Mouse (Mus musculus) urinary bladder, postnatal 4 days (tissue): ENCODE measurements around the gene Rpl11.
A peak's percentile ranks its signal among the peaks of the same experiment; 100 is the strongest.

Source experiments
- DNase-seq, 2 experiments: peaks; one replicate each; pipeline ENCODE4 v3.0.0; 2021 to 2022; ENCODE audit warnings: low spot score in 2 of 2

Rpl11 gene

DNA sequence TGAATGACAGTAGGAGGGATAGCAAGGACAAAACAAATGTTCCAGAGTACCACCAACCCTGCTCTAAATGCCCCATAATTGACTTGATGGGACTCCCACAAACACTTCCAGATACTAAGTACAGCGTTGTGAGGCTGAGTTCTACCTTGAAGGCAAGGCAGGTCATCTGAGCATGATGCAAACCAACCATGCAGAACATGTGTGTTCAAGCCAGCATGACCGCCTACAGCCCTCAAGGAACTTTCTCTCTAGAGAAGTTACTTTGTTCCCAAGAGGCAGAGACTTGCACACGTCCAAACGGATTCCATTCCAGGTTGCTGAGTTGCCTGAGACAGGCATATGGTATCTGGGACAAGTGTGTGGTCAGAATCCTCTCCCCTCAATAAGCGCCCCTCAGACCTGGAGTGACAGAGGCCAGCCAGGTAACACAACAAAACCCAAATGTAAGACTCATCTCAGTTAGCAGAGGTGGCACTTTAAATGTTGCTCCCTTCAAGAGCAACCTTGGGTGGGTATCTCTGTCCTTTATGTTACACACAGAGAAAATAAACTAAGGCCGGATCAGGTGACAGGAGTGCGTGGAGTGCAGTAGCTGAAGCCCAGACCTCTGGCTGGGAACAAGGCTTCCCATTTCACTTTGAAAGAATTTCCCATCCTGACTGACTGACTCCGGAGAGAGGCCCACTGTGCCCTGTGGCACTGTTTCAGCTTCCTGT, 25.7 kb downstream of the Rpl11 start:
- DNase-seq, result no peak

- no peak for DNase-seq
These were observed 27.9 kb downstream of the Rpl11 start for GRCm38 (mm10) chr4:136025350-136025749.

GRCm38 (mm10) chr4:136022924-136023323, 30.3 kb downstream of the Rpl11 start:
- DNase-seq, result no peak

GRCm38 (mm10) chr4:136021549-136022047, 31.6 kb downstream of the Rpl11 start, which contains the start of gene Eloa:
Gene Eloa, minus strand, starts transcription at chr4:136021763.
- DNase-seq, result peak; percentile 99 to 100

DNA sequence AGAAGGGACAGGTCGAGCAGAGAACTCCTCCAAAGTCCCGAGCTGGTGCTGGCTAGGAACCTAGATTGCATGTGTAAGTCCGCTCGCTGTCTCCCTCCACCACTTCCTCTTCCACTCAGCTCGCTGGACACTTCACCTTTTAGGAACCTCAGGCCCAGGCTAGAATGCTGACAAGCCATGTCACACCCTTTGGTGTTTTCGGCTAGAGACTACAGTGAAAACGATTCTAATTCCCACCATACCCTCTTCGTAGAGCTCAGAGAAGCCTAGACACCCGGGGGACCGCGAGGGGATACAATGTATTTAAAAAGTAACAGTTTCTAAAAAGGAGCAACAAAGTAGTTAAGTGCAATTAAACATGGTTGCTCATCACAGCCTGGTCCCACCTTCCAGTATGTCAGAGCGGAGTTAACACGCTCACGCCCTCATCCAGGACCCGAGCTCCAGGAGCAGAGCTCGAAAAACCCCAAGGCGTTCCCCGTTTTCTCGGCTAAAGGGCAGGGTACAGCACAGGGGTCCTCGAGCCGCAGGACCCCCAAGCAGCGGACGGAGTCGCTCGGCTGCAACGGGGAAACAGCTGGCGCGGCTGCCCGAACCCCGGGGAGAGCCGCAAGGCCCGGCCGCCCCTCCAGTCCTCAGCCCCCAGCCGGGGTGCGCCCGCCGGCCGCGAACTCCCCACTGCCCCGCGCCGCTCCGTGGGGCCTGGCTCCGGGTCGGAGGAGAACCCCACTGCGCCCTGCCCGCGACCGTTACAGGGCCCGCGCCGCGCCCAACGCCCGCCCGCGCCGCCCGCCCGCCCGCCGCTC, 32.3 kb downstream of the Rpl11 start:
- no peak for DNase-seq

DNA sequence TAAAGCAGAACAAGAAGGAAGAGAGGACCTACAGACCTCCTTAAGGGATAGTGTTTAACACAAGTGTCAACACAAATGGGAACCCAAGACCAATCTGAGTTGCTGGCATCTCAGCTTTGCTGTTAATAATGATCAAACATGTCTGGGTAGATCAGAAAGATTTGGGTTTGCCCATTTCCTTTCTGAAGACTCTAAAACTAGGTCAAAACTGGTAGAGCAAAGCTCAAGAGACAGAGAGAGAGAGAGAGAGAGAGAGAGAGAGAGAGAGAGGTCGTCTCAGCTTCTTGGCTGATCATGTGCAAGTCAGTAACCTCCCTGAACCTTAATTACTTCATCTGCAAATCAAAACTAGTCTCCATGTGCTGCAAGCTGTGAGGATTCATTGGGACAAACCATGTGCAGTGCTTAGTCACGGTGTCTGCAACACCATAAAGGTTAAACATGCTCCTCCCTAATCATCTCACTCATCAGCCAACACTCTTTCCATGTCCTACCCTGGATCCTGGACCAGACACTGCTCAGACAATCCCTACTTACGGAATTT, 37.1 kb downstream of the Rpl11 start:
- DNase-seq, result no peak

- DNase-seq, result no peak
These were observed 42.6 kb downstream of the Rpl11 start for GRCm38 (mm10) chr4:136010586-136010985.

DNA sequence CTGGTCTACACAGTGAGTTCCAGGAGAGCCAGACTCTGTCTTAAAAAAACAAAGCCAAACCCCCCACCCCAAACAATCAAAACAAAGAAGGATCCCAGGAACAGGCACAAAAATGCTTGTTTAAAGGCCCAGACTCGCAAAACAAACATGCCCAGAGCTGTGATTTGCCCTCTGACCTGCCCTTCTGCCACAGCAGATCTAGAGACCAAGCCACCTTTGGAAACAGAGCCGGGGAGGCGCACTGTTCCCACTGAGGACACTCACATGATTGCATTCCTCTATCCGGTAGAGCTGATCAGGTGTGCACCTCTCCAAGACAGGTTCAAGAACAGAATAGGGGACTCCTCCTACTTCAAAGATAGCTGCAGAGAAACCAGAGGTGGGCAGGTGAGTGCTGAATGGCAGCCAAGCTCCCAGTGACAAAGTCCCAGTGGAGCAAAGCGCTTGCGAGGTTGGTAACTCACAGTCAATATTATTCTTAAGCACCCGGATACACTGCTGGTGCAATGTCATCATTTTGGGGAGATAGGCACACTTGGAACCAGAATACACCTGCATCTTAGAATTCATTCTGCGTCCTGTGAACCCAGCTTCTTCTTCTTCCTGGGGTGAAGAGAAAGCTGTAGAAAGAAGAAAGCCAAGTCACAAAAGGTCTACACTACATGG, 44.3 kb downstream of the Rpl11 start:
- no peak for DNase-seq

DNA sequence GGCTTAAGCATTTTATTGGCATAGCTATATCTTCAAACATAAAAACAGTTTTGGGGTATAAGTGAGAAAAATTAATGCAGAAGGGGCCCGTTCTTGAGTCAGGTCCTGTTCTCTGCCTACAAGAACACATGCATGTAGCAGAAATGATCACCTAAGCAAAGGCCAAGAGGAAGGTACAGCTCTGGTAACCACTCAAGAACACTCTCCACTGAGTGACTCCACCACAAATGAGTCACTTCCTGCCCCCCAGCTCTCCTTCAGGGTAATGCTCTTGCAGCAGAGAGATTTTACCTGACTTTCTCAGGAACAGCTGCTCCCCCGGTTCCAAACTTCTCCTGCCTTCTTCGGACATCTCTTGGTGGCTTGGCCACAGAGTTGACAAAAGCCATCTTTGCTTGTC, 46.4 kb downstream of the Rpl11 start:
- no peak for DNase-seq

DNA sequence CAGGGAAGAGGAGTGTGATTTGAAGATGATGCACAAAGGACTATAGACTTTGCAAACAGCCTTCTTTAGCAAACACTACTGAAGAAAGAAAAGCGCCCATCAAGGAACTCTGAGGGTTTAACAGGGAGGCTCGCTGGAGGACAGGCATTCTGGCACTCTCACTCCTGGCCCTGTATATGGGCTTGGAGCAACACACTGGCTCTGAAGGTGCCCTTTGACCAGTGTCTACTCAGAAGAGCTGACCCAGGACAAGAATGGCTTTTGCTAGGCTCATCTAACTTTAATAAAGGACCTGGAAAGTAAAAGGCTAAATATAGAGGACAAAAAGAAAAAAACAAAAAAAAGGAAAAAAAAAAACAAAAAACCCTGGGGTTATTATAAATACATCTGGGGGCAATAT, 48.3 kb downstream of the Rpl11 start:
- DNase-seq, result no peak

GRCm38 (mm10) chr4:136004107-136004675, 49.0 kb downstream of the Rpl11 start:
- DNase-seq, result no peak

DNA sequence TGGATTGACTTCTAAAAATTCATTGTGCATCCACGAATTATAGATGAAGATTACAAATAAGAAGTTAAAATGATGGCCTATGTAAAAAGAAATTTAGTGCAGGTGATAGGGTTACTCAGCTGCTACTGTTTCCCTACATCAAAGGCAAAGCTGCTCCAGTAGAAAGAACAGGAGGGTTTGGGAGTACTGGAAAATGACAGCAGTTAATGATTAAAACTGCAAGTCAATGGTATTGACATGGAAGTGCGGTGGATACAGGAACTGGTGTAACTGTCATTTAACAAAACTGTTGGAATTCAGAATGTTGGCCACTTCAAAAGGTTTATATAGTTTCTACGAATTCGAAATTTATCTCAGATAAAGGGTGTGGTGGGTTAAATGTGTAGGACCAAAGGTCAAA, 58.1 kb downstream of the Rpl11 start:
- DNase-seq, result no peak

- DNase-seq, result no peak
These were observed 59.3 kb downstream of the Rpl11 start for GRCm38 (mm10) chr4:135993941-135994340.

GRCm38 (mm10) chr4:135987714-135988113, 65.5 kb downstream of the Rpl11 start:
- DNase-seq, result no peak

DNA sequence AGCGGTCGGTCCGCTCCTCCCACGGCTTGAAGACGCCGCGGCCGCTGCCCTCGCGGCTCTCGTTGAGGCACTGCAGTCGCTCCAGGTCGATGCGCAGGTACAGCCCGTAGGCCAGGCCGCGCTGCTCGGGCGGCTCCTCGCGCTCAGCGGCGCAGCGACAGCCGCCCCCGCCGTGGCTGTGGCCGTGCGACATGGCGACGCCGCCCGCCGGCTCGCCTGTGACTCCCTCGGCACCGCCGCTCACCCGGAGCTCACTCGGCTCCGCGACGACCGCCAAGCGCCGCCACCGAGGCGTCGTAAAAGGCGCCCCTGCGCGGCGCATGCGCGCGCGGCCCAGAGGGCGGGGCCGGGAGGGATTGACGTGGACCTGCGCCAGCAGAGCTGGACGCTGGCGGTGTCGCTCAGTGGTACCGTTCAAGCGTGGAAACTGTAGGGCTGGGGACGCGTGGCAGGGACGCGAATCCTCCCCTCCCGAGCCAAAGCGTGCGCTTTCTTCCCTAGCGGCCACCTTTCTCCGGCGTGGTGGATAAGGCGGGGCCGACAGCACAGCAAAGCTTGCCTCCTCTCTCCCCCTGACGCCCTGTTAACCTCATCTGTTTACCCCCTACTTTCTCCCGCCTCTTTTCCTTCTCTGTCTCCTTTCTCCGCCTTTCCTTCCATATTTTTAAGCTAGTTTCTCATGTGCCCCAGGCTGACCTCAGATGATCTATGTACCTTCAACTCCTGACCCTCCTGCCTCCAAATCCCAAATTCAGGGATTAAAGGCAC, 66.1 kb downstream of the Rpl11 start, which contains the start of gene Pithd1:
TSS of gene Pithd1 (minus strand) at position 322 of the 768 bp plus-strand sequence.
- peak; percentile 90 to 91 for DNase-seq

DNA sequence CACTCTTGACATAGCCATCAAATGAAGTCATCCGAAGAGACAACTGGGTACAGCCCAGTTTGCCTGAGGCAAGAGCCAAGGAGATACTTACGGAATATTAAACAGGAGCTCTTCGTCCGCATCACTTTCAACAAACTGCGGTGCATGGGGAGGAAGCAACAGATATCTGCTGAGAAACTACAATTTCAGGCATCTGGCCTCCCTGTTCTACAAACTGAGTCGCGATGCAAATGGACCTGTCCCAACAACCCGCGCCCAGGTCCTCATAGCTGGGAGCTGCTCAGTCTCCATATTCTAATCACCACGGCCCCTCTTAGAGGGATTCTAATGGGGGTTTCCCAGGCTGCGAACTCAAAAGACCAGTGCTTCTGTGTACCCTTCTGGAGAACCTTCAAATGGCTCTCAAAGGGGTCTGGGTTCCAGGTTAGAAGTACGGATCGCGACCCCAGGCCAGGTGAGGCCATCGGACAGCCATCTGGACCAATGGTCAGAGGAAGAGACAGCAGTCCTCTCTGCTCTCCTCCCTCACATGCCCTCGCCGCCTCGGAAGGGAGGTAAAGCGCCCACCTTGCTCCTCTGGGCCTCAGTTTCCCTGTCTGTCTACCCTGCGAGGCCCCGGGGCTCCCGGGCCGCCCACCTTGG, 66.8 kb downstream of the Rpl11 start:
- no peak for DNase-seq

- no peak for DNase-seq
These were observed 67.5 kb downstream of the Rpl11 start for GRCm38 (mm10) chr4:135985769-135986168.

- no peak for DNase-seq
These were observed 68.0 kb downstream of the Rpl11 start for GRCm38 (mm10) chr4:135985193-135985592.

DNA sequence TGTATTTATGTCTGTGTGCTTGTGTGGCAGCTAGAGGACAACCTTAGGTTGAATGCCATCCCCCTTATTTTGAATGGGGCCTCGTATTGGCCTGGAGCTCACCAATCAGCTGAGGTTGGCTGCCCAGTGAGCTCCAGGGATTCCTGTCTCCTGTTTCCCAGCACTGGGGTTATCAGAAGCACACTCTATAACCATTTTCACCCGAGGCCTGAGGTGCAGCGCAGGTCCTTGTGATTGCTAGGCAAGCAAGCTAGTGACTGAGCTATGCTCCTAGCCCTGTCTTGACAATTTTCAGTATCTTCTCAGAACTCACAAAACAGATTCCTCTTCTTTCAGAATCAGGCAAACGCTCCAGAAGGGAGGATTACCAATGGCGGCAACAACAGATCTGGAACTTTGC, 68.7 kb downstream of the Rpl11 start:
- DNase-seq, result no peak

DNA sequence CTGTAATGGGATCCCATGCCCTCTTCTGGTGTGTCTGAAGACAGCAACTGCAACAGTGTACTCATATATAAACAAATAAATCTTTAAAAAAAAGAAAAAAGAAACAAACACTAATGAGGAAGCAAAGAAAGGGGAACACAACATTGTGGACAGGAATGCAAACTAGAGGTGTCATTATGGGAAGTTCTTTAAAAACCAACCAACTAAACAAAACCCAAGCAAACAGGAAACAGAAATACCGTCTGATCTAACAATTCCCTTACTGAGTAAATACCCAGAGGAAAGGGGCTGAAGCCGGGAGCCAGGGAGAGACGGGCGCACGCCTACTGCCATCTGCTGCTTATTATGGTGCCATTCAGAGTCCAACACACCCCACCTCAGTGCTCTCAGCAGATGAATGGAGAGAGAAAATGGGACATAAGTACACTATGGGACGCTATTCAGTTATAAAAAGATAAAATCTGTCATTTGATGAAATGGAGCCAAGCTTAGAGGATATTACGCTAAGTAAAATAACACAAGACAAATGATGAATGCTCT, 71.6 kb downstream of the Rpl11 start:
- no peak for DNase-seq
